Mouse (Mus musculus) small intestine, adult 2 months (tissue): ENCODE data around the gene Zfp287.

Experiments
- CTCF ChIP-seq: fragments of 200-500 bp; IDR thresholded peaks from 2 replicates; pipeline ENCODE4 v1.5.1; 2012; ENCODE audit warnings: low read depth, mild to moderate bottlenecking, control low read depth, inconsistent platforms, low read length, moderate library complexity, mixed read lengths; ENCODE audit not compliant: insufficient replicate concordance, insufficient read length; ENCODE audit errors: extremely low read depth
- POLR2A ChIP-seq: fragments of 200-500 bp; IDR thresholded peaks from 2 replicates; pipeline ENCODE4 v1.6.1; 2012; ENCODE audit warnings: low read depth, mild to moderate bottlenecking, control low read depth, inconsistent platforms, low read length, moderate library complexity

- no peak for TF ChIP-seq CTCF
- TF ChIP-seq POLR2A, result no peak
Observed at GRCm38 (mm10) chr11:62651563-62651962, 80.1 kb downstream of the Zfp287 start.
